Mouse (Mus musculus) E14TG2a.4 (cell line): ENCODE results near the gene Kif22.

ENCODE experiments used
- CTCF ChIP-seq: conservative IDR thresholded peaks from 2 replicates; pipeline ENCODE4 v1.5.1; 2014; ENCODE audit warnings: low read length
- NANOG ChIP-seq: IDR thresholded peaks from 2 replicates; pipeline ENCODE4 v1.6.1; 2014; ENCODE audit warnings: borderline replicate concordance, low read length, mixed read lengths
- POU5F1 ChIP-seq: IDR thresholded peaks from 2 replicates; pipeline ENCODE4 v1.6.1; 2014; ENCODE audit warnings: low read length, borderline replicate concordance

DNA sequence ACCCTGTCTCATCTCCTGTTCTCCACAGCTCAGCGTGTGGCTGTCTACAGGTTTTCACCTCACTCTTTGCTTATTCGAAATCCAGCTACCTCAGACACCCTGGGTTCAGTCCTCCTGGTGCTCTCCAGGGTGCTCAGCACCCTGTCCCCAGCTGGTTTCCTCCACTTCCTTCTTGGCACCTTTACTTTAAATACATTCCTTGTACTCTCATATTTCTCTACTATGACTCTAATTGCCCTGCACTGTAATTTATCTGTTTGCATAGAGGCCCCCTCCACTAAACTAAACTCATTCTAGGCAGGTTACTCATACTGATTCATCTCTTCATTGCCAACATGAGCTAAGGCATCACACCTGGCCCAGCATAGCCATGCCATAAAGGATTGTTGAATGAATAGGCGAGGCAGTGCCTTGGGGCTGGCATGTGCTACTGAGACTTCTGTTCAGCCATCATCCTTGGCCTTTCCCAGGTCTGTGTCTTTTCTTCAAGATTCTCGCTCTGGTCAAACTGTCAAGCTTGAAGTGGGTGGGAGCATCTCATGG lies 28.7 kb upstream of the Kif22 start:
- TF ChIP-seq CTCF (no peak), NANOG (no peak), POU5F1 (no peak)
